Mouse (Mus musculus): ENCODE results near the gene Atp5g1. TPM values are rescaled to one million over a fixed set of nuclear protein-coding genes. Genes with fewer than 3 reads are reported as not detected.
"Not testable (repeated sequence)": the region's sequence is repeated elsewhere in the genome, so short reads cannot be mapped to it uniquely, and the experiment has no call there.

Atp5g1 gene
- 943 and 1,086 TPM in 2 replicates for polyA plus RNA-seq (2014; fragmentation: Nextera tagmentation; extraction: Ambion mirVana)

GRCm38 (mm10) chr11:96075509-96076220 lies at the start of gene Atp5g1:
Gene Atp5g1, minus strand, starts transcription at chr11:96075670.
- DNase-seq (ENCODE audit: low spot score) (peak; percentile 93), ATAC-seq (replicated peaks; ENCODE audit: low FRiP score, low TSS enrichment, low read depth) (peak; percentile 98)
- H3K4me3 ChIP-seq (ENCODE audit: low read depth, low read length), result peak within 1 kb of the TSS; percentile 92
- WGBS, result under 1% methylated on average over 37 of the region's 37 CpGs
- H3K9me3 ChIP-seq (ENCODE audit: control insufficient read depth, low read length), result no peaks in the 10 kb centered on the region
- peaks cover 22% of the 10 kb centered on the region for H3K36me3 ChIP-seq (ENCODE audit: control insufficient read depth, insufficient read depth, low read length)
- H3K9ac ChIP-seq (ENCODE audit: low read length), result peak within 1 kb of the TSS; percentile 83
- peak within 1 kb of the TSS; percentile 64 for H3K27ac ChIP-seq (ENCODE audit: low read depth)
- H3K4me1 ChIP-seq (replicated peaks; ENCODE audit: control insufficient read depth, insufficient read depth, low read length), result no peaks in the 10 kb centered on the region; the same call in 1 of the 2 replicates
- peak within 1 kb of the TSS; percentile 90 for H3K4me2 ChIP-seq (ENCODE audit: low read length)
- H3K27me3 ChIP-seq (replicated peaks; ENCODE audit: control insufficient read depth, insufficient read depth, low read length), result no peaks in the 10 kb centered on the region

DNA sequence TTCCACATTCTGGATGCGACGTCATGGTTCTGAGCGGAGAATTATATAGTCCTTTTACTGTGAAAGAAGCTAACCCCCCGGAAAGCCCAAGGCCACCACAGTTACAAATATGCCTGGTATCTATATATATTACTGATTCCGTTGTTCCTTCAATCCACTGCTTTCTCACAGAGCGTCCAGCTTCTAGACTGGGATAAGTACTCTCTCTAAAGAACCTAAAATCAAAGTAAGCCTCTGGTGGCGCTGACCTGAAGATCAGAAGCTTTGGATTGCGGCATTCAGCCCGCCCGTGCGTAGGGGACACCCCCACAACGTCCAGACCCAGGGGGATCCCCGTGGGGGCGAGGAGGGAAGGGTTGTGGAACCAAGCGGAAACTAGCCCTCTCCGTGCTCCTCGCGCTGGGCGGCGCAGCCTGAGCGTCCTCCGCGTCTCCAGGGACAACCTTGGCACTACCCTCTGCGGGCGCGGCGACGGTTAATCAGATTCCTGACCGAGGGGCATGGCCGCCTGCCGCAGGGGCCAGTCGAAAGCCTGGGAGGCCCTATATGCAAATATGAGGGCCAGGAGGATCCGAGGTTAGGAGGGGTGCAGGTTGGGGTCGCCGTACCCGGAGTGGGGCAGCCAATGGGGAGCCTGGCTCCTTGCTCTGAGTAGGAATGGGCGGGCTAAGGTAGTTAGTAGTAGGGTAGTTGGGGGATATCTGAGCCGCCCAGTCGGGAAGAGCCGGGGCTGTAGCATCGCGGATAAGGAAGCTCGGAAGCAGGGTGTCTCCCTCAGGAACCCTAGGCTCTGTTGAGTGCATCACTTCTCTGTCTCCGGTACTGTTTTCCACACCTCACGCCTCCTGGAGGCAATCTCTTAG lies 48.8 kb upstream of the Atp5g1 start:
- H3K4me3 ChIP-seq (ENCODE audit: low read depth, low read length), result peak overlapping the region; percentile 36
- peaks cover 36% of the 10 kb centered on the region for H3K27me3 ChIP-seq (replicated peaks; ENCODE audit: control insufficient read depth, insufficient read depth, low read length)
- WGBS, result 3% methylated on average over 45 of the region's 45 CpGs
- peak; percentile 62 for ATAC-seq (replicated peaks; ENCODE audit: low FRiP score, low TSS enrichment, low read depth)
- peak; percentile 75 for DNase-seq (ENCODE audit: low spot score)
- H3K9me3 ChIP-seq (ENCODE audit: control insufficient read depth, low read length), result no peaks in the 10 kb centered on the region
- H3K4me2 ChIP-seq (ENCODE audit: low read length), result peak overlapping the region; percentile 83
- 0 out of 2 replicates have a peak overlapping the region, but pooled peaks have one; percentile 20 for H3K9ac ChIP-seq (ENCODE audit: low read length)
- peaks cover 9% of the 10 kb centered on the region; the same call in 1 of the 2 replicates for H3K4me1 ChIP-seq (replicated peaks; ENCODE audit: control insufficient read depth, insufficient read depth, low read length)
- no peaks in the 10 kb centered on the region for H3K36me3 ChIP-seq (ENCODE audit: control insufficient read depth, insufficient read depth, low read length)
- H3K27ac ChIP-seq (ENCODE audit: low read depth), result no peak overlapping the region

GRCm38 (mm10) chr11:96122806-96123205 lies 47.3 kb upstream of the Atp5g1 start:
- H3K9ac ChIP-seq (ENCODE audit: low read length), result not testable (repeated sequence)

DNA sequence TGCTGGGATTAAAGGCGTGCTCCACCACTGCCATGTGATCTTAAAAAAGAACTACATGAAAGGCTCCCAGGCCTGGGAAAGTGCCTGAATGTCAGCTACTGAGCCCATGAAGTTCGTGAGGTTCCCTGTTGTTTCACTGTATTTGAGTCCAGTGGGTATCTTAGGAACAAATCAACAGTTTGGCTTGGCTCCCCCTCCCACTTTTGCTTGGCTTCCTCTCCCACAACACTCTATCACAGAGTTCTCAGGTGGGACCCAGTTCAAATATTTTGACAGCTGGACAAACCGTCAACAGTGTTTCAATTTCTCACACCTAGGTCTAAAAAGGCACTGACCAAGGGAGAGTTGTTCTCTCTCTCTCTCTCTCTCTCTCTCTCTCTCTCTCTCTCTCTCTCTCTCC lies 43.9 kb upstream of the Atp5g1 start:
- no peak for ATAC-seq (replicated peaks; ENCODE audit: low FRiP score, low TSS enrichment, low read depth)
- WGBS, result 59% methylated on average over 3 of the region's 3 CpGs

More at GRCm38 (mm10) chr11:96122806-96123205, 47.3 kb upstream of the Atp5g1 start:
- not testable (repeated sequence) for H3K36me3 ChIP-seq (ENCODE audit: control insufficient read depth, insufficient read depth, low read length); DNase-seq (ENCODE audit: low spot score); H3K4me2 ChIP-seq (ENCODE audit: low read length); H3K9me3 ChIP-seq (ENCODE audit: control insufficient read depth, low read length); H3K27ac ChIP-seq (ENCODE audit: low read depth); H3K4me3 ChIP-seq (ENCODE audit: low read depth, low read length); ATAC-seq (replicated peaks; ENCODE audit: low FRiP score, low TSS enrichment, low read depth); H3K4me1 ChIP-seq (replicated peaks; ENCODE audit: control insufficient read depth, insufficient read depth, low read length)
- H3K27me3 ChIP-seq (replicated peaks; ENCODE audit: control insufficient read depth, insufficient read depth, low read length), result peaks cover 36% of the 10 kb centered on the region
- 82% methylated on average over 4 of the region's 4 CpGs for WGBS

DNA sequence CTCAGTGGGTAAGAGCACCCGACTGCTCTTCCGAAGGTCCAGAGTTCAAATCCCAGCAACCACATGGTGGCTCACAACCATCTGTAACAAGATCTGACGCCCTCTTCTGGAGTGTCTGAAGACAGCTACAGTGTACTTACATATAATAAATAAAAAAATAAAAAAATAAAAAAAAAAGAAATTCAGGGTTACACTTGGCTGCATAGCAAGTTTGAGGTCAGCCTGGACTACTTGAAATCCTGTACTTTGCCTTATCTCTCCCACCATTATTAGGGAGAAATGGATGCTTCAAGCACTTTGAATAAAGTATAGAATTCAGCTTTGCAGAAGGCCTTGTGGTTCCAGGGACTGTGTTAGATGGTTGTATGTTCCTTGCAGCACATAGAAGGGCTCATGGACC lies 41.5 kb upstream of the Atp5g1 start:
- 81% methylated on average over 3 of the region's 3 CpGs for WGBS
- ATAC-seq (replicated peaks; ENCODE audit: low FRiP score, low TSS enrichment, low read depth); H3K36me3 ChIP-seq (ENCODE audit: control insufficient read depth, insufficient read depth, low read length): not testable (repeated sequence)

More for the DNA sequence above, 43.9 kb upstream of the Atp5g1 start:
- no peak overlapping the region for H3K4me3 ChIP-seq (ENCODE audit: low read depth, low read length)
- H3K4me2 ChIP-seq (ENCODE audit: low read length), result no peak overlapping the region
- H3K27ac ChIP-seq (ENCODE audit: low read depth), result no peak overlapping the region
- no peaks in the 10 kb centered on the region for H3K9me3 ChIP-seq (ENCODE audit: control insufficient read depth, low read length)
- no peaks in the 10 kb centered on the region for H3K36me3 ChIP-seq (ENCODE audit: control insufficient read depth, insufficient read depth, low read length)
- DNase-seq (ENCODE audit: low spot score), result no peak
- peaks cover 6% of the 10 kb centered on the region; the same call in 1 of the 2 replicates for H3K4me1 ChIP-seq (replicated peaks; ENCODE audit: control insufficient read depth, insufficient read depth, low read length)
- H3K27me3 ChIP-seq (replicated peaks; ENCODE audit: control insufficient read depth, insufficient read depth, low read length), result peaks cover 17% of the 10 kb centered on the region
- no peak overlapping the region for H3K9ac ChIP-seq (ENCODE audit: low read length)

DNA sequence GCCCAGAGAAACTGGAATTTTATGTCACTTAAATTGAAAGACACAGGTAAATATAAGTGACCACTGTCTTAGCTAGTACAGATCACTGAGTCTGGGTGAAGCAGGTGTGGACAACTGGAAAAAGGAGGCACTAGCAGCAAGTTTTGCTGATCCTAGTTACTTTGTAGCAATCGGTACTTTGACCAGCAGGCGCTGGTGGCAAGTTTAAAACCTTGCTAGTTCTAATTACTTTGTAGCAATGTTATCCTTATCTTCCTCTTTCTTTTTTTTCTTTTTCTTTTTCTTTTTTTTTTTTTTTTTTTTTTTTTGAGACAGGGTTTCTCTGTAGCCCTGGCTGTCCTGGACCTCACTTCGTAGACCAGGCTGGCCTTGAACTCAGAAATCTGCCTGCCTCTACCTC lies 40.6 kb upstream of the Atp5g1 start:
- Histone ChIP-seq H3K9ac (ENCODE audit: low read length) (no peak overlapping the region), H3K27me3 (replicated peaks; ENCODE audit: control insufficient read depth, insufficient read depth, low read length) (no peaks in the 10 kb centered on the region), H3K4me3 (ENCODE audit: low read depth, low read length) (no peak overlapping the region), H3K4me2 (ENCODE audit: low read length) (no peak overlapping the region), H3K9me3 (ENCODE audit: control insufficient read depth, low read length) (no peaks in the 10 kb centered on the region), H3K36me3 (ENCODE audit: control insufficient read depth, insufficient read depth, low read length) (no peaks in the 10 kb centered on the region), H3K27ac (ENCODE audit: low read depth) (no peak overlapping the region), H3K4me1 (replicated peaks; ENCODE audit: control insufficient read depth, insufficient read depth, low read length) (no peaks in the 10 kb centered on the region)
- DNase-seq (ENCODE audit: low spot score), result no peak
- no peak for ATAC-seq (replicated peaks; ENCODE audit: low FRiP score, low TSS enrichment, low read depth)
- 87% methylated on average over 3 of the region's 3 CpGs for WGBS

More for the DNA sequence above, 41.5 kb upstream of the Atp5g1 start:
- not testable (repeated sequence) for H3K9ac ChIP-seq (ENCODE audit: low read length); H3K27ac ChIP-seq (ENCODE audit: low read depth); DNase-seq (ENCODE audit: low spot score); H3K27me3 ChIP-seq (replicated peaks; ENCODE audit: control insufficient read depth, insufficient read depth, low read length); H3K4me2 ChIP-seq (ENCODE audit: low read length); H3K9me3 ChIP-seq (ENCODE audit: control insufficient read depth, low read length); H3K4me3 ChIP-seq (ENCODE audit: low read depth, low read length); H3K4me1 ChIP-seq (replicated peaks; ENCODE audit: control insufficient read depth, insufficient read depth, low read length)

DNA sequence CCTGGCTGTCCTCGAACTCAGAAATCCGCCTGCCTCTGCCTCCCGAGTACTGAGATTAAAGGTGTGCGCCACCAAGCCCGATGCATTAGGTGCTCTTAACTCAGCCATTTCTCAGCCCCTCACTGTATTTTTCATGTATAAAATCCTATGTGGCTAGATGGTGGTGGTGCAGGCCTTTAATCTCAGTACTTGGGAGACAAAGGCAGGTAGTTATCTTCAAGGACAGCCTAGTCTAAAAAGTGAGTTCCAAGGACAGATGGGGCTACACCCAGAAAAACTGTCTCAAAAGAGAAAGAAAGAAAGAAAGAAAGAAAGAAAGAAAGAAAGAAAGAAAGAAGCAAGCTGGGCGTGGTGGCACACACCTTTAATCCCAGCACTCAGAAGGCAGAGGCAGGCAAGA lies 39.9 kb upstream of the Atp5g1 start:
- WGBS, result 89% methylated on average over 6 of the region's 6 CpGs
- Histone ChIP-seq H3K4me2 (ENCODE audit: low read length) (no peak overlapping the region), H3K4me1 (replicated peaks; ENCODE audit: control insufficient read depth, insufficient read depth, low read length) (no peaks in the 10 kb centered on the region), H3K9me3 (ENCODE audit: control insufficient read depth, low read length) (no peaks in the 10 kb centered on the region), H3K9ac (ENCODE audit: low read length) (no peak overlapping the region), H3K27me3 (replicated peaks; ENCODE audit: control insufficient read depth, insufficient read depth, low read length) (no peaks in the 10 kb centered on the region), H3K27ac (ENCODE audit: low read depth) (no peak overlapping the region), H3K36me3 (ENCODE audit: control insufficient read depth, insufficient read depth, low read length) (no peaks in the 10 kb centered on the region), H3K4me3 (ENCODE audit: low read depth, low read length) (no peak overlapping the region)
- no peak for ATAC-seq (replicated peaks; ENCODE audit: low FRiP score, low TSS enrichment, low read depth)
- no peak for DNase-seq (ENCODE audit: low spot score)

- ATAC-seq (replicated peaks; ENCODE audit: low FRiP score, low TSS enrichment, low read depth) (no peak), DNase-seq (ENCODE audit: low spot score) (no peak)
- Histone ChIP-seq H3K27me3 (replicated peaks; ENCODE audit: control insufficient read depth, insufficient read depth, low read length) (no peaks in the 10 kb centered on the region), H3K4me1 (replicated peaks; ENCODE audit: control insufficient read depth, insufficient read depth, low read length) (no peaks in the 10 kb centered on the region), H3K36me3 (ENCODE audit: control insufficient read depth, insufficient read depth, low read length) (no peaks in the 10 kb centered on the region), H3K9me3 (ENCODE audit: control insufficient read depth, low read length) (no peaks in the 10 kb centered on the region), H3K4me3 (ENCODE audit: low read depth, low read length) (no peak overlapping the region), H3K27ac (ENCODE audit: low read depth) (no peak overlapping the region), H3K9ac (ENCODE audit: low read length) (no peak overlapping the region), H3K4me2 (ENCODE audit: low read length) (no peak overlapping the region)
- 55% methylated on average over 2 of the region's 2 CpGs for WGBS
Measured at GRCm38 (mm10) chr11:96114077-96114476, 38.6 kb upstream of the Atp5g1 start.
